Mouse (Mus musculus): ENCODE results near the gene Sv2b.

The Sv2b gene

DNA sequence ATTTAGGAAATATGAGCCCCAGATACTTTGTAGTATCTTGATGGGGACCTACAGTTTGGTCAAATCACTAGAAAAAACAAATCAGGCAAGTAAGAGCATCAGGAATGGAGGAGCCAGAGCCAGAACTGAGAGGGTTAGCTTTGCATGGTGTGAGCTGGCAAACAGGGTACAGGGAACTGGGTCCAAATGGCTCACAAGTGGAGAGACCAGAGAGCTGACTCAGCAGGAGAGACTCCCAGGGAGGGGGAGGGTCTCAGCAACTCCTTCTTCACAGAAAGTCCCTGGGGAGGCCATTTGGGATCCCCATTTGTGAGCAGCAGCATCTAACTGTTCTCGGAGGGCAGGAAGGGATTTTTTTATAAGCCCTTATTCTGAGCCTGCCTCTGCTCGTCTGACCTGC, 18.5 kb downstream of the Sv2b start:
- DNase-seq: no peak

DNA sequence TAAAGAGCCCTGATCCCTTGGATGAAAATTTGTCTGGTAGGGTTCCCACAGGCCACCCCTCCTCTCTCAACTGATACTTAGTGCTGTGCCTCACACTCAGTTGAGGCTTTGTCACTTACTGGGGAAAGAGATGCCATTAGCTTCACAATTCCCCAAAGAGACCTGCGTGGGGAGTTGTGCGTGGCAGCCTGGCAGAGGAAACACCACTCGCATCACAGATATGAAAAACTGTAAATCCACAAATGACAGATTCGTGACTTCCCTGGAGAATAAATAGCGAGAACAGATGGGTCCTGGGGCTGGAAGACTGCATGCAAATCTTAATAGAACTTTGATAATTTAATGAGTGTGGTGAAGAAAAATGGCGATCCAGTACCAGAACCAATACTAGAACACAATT, 21.8 kb downstream of the Sv2b start:
- DNase-seq: no peak

DNA sequence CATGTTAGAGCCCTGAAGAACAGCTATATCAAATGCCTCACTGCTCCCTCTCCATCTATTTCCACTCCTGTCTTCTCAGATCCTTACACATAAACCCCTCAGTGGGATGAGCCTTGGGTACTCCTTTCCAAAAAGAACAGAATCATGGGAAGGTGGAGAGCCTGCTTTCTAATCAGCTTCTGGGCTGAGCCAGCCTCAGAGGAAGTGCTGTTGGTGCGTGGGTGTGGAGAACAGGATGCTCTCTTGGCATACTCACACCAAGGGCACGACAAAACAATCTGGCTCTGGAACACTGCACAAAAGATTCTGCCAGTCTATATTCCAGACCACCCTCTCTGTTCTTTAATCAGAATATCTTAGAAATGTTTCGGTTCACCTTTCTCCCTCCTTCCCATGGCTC, 26.1 kb downstream of the Sv2b start:
- DNase-seq: no peak

DNA sequence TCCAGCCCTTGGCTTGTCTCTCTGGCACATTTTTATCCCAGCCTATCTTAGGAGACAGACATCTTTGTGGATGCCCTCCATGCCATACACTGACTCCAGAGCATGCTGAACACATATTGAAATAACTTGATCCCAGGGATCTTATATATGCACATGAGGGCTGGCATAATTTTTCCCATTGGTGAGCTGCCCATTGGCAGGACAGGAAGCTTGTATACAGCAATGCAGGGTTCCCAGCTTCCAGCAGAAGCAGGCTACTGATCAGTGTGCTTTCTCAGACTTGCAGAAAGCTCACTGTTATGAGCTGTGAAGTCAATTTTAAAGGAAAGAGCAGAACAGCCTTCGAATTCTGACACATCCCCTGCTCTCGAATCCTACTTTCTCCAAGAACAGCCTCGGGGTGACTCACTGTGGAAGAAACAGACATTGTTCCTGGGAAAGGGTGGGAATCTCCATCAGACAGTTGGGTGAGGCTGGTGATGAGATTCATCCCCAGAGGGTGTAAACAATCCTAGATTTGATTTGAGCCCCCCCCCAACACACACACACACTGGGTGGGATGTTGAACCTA, 26.9 kb downstream of the Sv2b start:
- no peak for DNase-seq

DNA sequence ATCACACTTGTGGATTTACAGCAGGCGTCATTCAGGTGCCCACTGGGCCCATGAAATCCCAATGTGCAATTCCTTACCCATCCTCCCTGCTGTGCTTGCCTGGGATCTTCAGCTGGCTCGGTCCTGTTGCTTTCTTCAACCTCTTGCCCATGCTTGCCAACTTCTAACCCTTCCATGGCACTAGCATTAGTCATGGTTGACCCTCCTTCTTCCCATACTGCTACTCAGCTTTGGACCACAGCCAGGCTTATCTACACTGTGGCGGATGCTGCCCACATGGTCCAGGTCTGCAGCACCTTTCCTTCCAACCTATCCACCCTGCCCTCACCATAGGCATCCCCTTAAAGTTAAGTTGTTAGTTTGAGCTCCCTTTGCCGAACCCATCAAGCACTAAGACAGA, 28.0 kb downstream of the Sv2b start:
- DNase-seq: no peak

DNA sequence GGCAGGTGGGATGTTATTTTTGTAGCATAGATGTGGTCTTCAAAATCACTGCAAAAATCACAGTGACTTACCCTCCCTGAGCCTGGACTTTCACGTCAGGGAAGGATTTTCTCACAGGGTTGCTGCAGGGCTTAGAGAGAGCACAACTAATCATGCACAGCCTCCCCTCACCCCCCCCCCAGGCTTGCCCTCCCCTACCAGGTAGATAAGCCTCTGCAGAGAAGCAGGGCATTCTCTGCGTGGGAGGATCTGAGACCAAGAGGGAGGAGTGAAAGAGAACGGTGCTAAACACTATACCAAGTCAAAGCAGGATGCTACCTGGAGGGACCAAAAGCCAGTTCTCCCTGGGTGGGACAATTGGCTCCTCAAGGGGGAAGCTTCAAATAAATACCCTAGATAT, 31.2 kb downstream of the Sv2b start:
- DNase-seq: no peak

DNA sequence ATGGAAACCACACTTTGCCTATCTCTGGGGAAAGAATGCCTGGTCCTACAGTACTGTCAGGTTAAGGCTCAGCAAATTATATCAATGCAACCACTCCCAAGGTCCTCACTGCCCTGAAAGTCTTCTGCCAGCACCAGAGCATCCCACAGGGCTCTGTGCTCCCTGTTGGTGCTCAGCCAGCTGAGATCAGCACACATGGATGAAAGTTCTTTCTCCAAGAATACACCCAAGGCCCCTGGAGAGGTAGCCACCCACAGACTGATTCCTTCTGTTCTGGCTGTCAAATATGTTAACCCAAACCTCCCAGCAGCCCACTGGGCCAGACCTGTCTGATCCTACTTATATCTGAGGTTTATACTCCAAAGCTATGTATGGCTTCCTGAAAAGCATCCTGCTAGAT, 32.3 kb downstream of the Sv2b start:
- DNase-seq: no peak

DNA sequence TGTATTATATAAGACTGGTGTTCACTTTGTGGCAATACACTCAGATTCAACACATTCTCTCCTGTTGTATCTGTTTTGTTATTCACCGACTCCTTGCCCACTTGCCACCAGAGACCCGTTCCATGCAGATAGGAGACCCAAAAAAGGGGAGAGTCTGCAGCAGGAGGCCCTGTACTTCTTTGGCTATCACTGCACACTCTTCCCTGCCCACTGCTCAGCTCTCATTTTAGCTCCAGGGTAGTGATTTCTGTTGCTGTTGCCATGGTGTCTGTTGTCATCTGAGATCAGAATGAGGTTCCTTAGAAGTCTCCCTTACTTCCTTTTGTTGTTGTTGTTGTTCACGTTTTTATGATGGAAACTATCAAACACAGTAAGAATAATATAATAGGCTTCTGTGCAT, 34.5 kb downstream of the Sv2b start:
- no peak for DNase-seq

DNA sequence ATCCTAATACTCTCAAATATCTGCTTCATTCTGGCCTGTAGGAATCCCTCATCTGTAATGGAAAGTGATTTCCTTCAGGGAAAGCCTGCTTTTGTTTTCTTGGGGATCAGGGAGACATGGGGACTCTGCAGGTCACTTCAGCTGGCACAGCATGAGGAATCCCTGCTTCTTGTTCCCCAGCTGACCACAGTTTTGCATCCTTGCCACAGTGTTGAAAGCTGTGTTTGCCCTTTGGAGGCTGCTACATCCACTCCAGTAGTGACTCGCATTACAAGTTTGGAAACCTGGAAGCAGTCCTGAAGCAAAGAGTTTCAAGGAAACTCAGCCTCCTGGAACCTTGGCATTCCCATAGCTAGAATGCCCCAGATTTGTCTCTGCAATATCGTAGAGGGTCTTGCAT, 35.4 kb downstream of the Sv2b start:
- no peak for DNase-seq

DNA sequence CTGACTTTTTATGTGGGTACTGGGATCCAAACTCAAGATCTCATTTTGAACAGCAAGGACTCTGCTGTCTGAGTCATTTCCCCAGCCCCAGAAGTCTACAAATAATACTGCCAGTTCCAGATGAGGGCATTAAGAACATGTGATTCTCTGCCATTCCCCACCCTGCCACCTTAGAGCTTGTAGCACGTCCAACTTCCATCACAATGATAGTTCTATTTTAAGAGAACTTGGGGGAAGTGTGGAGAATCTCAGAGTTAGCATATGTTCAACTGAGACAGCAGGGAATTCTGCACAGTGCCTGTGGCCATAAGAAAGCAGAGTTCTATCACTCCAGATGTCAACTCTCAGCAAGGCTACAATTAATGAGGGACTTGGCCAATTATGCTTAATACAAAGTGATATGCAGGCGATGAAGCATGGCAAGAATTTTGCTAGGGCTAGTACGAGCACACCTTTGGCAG, 37.1 kb downstream of the Sv2b start:
- DNase-seq: no peak

DNA sequence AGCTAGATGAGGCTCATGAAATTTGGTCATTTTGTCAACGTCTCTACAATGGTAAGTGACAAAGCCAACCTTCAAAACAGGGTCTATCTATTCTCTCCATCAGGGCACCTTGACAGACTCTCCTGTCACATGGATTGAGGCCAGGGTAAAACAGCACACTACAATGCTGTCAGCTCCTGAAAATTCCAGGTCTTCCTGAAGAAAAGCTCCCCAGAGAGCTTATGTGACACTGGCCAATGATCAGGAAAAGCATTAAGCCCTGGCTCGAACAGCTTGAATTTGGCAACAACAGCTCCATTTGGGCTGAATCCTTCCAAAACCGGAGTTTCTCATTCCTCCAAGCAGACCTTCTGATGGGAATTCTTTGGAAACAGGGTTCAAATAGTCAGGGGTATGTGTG, 37.8 kb downstream of the Sv2b start:
- DNase-seq: no peak

DNA sequence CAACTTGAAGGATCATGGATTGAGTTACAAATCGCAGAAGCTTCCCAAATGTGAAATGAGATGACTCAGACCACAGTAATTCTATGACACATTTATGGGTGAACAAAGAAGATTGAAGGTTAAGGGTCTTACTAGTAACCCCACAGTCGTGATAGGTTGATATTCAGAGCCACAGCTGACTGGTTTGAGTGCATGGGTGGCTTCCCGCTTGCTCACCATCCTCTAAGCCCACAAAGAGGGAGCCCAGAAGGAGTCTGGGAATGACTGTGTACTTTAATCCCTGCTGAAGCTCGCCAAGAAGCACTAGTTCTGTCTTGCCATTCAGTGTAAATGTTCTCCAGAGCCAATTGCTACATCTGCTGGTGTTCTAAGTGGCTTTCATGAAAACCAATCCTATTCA, 41.8 kb downstream of the Sv2b start:
- DNase-seq: no peak

DNA sequence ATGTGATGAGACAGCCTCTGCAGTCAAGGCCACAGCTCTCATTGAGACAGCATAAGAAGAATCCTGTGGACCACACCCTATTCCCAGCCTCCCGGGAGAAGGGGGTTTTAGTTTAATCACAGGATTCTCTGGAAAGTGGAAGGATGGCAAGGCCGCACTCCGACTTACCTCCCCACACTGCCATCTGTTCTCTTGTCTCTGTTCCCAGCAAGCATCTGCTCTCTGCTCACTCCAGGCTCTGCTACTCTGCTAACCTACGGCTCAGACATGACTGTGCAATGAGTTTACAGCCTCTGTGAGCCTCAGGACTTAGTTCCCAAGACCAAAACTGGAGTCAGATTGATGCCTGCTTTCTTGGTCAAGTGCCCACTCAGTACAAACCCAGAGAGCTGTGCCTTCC, 43.8 kb downstream of the Sv2b start:
- DNase-seq: no peak

DNA sequence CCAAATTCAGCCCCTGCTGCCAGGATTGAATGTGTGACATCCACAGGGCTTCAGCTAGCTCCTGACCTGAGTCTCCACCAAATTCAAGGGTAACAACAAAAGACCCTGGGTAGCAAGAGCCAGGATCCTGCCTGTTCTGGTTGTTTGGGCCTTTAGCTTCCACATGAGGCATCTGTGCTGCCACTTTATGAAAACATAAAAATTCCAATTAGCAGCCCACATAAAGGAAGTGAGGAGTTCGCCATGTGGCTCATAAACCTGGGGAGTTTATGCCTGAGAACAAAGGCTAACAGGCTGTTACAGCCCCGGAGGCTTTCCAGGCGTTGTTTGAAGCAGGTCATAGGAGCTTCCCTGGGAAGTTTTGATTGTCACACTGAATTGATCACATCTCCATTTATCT, 49.1 kb downstream of the Sv2b start:
- no peak for DNase-seq

DNA sequence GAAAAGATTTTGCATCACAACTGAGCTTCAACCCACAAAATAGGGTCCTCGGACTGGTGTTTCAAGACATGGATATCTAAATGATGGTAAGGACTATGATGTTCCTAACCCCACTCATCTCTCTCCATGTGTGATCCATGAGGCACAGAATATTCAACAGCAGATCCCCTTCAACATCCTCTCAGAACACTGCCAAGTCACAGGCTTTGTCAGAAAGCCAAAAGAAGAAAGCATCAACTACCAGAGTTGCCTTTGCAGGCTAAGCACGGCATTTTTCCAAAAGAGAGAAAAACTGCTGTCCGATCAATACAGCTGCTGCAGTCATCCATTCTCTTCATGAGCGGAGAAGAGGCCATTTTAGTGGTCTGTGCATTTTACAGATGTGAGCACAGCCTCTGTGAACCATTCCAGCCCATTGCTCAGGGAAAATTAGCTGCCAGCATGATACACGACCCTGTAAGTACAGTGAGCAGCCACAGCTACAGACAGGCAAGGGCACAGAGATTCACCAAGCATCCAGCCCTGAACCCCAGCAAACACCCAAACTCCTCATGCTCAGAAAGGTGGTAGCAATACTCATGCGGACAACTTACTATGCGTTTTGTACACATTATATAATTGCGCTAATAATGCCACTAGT, 55.3 kb downstream of the Sv2b start:
- DNase-seq: no peak

DNA sequence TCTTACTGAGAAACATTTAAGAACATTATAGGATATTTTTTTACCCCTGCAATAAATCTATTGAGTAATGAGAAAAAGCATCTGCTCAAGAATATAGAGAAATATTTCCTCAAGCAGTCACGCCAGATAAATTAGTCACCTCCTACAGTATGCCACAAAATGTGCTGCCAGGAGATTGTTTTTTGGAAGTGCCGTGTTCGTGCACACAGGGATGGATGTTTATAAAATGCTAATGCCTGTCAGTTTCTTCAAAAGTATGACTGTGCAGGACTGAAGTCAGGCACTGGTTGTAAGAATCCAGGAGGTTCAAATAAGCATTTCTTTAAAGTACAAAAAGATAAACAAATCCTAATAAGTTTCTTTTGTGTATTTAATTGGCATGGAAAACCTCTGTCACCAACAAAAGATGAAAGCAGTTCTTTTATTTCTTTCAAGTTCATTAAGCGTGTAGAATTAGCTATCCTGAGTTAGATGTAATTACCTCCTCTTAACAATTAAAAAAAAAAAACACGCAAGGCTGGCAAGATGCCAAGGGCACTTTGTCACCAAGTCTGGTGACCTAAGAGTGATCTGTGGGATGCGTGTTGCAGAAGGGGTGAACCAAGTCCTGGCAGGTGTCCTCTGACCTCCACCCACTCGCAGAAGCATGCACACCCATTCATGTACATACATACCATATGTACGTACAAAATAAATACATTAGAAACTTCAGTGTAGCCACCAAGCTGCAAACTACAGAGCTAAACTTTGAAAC, 68.1 kb downstream of the Sv2b start:
- DNase-seq: no peak

DNA sequence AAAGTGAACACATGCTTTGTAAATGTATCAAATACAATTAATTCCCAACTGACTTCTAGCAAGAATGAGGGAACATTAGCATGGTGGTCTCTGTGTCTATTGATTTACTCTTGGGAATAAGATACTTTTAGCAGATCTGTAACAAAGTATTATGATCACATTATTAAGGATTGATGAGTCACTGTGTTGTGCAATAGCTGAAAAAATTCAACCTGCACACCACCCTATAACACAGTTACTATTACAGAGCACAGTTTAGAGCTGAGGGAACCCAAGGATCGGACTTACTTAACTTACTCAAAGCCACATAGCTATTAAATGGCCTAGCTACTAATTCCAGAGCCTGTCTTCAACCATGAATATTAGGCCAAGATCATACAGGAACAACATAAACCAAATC, 72.7 kb downstream of the Sv2b start:
- DNase-seq: no peak

DNA sequence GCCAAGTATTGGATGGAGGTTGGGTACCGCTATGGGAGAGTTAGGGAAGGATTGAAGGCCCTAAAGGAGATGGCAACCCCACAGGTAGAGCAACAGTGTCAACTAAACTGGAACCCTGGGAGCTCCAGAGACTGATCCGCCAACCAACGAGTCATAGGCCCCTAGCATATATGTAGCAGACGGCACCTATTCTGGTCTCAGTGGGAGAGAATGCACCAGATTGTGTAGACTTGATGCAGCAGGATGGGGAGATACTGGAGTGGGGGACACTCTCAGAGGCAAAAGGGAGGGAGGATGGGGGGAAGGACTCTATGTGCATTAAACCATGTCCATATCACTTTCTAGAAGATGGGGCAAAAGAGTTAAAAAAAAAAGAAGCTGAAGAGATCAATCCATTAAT, 84.9 kb downstream of the Sv2b start:
- no peak for DNase-seq

DNA sequence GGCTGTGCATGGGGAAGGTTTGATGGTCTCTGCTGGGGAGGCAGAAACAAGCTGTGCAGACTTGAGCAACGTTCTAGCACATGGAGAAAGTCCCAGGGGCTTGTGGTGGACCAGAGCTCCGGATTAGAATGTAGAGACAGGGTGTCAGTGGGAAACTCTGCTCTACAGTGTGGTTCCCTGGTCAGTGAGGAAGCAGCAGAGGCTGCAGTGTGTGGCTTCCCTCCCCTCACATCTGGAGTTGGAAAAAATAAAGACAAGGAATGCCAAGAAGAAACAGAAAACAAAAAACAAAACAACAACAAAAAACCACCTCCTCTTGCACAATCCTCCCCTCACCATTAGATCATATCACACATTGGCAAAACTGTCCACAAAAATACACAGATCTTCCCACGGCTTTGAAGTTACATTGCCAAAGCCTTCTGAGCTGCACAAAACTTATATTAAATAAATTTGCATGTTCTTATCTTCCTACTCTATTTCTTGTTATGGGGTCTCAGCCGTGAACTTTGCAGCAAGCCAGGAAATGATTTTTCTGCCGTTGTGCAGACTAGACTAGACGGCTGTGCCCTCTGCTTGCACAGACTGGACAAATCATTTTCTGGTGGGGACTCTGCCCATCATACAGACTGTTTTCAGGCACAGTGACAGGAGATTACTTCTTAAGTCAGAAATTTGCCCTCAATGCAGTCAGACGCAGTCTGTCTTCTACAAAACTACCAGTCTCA, 86.2 kb downstream of the Sv2b start:
- no peak for DNase-seq

DNA sequence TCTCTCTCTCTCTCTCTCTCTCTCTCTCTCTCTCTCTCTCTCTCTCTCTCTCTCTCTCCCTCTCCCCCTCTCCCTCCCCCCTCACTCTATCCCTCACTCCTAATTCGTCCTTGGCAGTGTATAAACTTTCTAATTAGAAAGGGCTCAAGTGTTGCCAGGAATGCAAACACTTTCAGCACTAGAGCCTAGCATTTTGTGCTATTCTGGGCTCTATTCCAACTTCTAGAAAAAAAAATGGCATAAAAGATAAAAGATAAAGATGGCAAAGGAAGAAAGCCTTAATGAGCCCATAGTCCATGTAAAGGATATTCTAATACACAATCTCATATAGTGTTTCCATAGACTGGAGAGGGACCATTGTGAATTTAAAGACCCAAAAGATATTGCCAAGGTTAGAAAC, 88.3 kb downstream of the Sv2b start:
- DNase-seq: no peak

DNA sequence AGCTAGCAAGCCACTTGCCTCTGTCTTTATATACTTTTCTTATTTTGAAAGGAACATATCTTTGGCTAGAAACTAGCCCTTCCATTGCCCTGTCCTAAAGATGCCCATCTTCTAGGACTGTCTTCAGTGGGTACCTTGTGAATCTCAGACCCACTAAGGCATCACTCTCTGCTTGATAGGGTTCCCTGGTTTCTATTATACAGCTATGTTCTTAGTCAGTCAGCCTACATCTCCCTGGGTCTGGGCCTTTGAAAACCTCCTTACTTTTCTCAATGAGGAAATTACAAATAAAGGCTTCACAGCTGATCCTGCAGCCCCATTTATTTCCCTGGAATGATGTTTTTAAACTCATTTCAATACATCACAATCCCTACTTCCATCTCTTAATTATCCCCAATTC, 88.8 kb downstream of the Sv2b start:
- no peak for DNase-seq

DNA sequence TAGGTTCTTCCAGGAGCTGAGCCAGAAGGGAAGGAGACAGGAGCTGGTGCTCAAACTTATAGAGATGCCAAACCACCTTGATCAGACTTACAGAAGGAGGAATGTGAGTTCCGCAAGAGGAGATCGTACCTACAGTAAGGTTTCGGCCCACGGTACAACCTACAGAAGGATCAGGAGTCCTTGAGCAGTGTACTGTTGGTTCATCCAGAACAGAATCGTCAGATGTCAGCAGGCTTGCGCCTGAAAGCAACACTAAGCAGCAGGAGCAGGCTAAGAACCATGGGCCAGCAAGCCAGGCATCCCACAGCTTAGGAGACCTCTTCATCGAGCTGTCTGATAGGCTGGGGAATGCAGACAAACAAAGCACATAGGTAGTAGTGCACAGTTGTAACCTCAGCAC, 92.9 kb downstream of the Sv2b start:
- no peak for DNase-seq

DNA sequence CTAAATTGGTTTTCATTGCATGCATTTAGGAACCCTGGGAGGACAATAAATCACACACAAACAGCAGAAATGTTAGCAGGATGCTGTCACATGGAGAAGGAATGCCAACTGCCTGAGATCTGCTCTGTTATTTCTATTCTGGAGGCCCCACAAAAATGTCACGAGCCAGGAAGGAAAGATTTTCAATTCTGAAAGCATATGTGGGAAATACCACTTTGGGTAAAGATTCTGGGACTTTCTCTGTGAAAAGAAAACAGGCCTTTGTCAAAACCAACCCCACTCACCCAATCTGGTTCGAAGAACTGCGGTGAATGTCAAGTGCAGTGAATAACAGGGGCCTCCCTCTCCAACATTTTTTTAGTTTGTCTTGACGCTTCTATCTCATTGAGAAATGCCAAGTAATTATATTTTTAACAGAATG, 99.8 kb downstream of the Sv2b start:
- no peak for DNase-seq

Measured in kidney, adult 18-20 months (tissue).